Mouse (Mus musculus): ENCODE measurements around the gene Tmem98.

DNA sequence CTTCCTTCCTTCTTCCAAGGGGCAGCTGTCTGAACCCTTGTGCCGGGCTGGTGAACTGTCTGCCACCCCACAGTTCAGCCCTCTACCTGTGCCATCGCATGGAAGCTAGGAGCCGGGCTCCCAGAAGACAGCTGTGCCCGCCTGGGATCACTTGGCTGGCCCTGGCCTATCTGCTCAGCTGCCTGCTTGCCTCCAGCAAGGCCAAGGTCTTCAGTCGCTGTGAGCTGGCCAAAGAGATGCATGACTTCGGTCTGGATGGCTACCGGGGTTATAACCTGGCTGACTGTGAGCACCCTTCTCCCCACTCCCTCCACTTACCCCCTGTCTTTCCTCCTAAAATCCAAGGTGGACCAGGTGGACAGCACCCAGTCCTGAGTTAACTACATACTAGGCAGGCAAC is 53.0 kb downstream of the Tmem98 start:
- TF ChIP-seq CTCF (IDR thresholded peaks at IDR 0.05; ENCODE audit: borderline replicate concordance, insufficient read depth, low read depth, low read length) = no peak
- no peak for TF ChIP-seq POLR2A (IDR thresholded peaks at IDR 0.05; ENCODE audit: borderline replicate concordance, insufficient read depth, low read length)

Data from cerebellum, adult 2 months (tissue).